Mouse (Mus musculus) midbrain, postnatal 0 days (tissue): Measurements from ENCODE around the gene Arhgap35. TPM values are rescaled to one million over a fixed set of nuclear protein-coding genes. Genes with fewer than 3 reads are reported as not detected.

ENCODE experiments used
- ATAC-seq: fragments of 200-750 bp; cut with Nextera tagmentation; 2 replicates; pipeline ENCODE4 v1.8.0; 2017; ENCODE audit warnings: moderate number of reproducible peaks, mild to moderate bottlenecking, moderate TSS enrichment, moderate library complexity; ENCODE audit not compliant: low FRiP score
- DNase-seq: peaks from one replicate; pipeline ENCODE4 v3.0.0-alpha.2; 2015; ENCODE audit warnings: low spot score
- H3K27ac ChIP-seq: fragments of 300-500 bp; sonication (generic); 2 replicates; pipeline ENCODE4 v1.5.1; 2014; ENCODE audit warnings: low read depth, mild to moderate bottlenecking, low read length, mixed read lengths
- H3K27me3 ChIP-seq: fragments of 300-500 bp; sonication (generic); 2 replicates; pipeline ENCODE4 v1.6.1; 2014; ENCODE audit warnings: low read length, control low read depth, mixed read lengths; ENCODE audit not compliant: insufficient read depth
- H3K36me3 ChIP-seq: fragments of 300-500 bp; sonication (generic); 2 replicates; pipeline ENCODE4 v1.6.1; 2014; ENCODE audit warnings: low read length, control low read depth, mixed read lengths; ENCODE audit not compliant: insufficient read depth
- H3K4me1 ChIP-seq: fragments of 300-500 bp; sonication (generic); 2 replicates; pipeline ENCODE4 v1.6.1; 2014; ENCODE audit warnings: mild to moderate bottlenecking, control low read depth, antibody characterized with exemption, low read length, mixed read lengths; ENCODE audit not compliant: insufficient read depth
- H3K4me2 ChIP-seq: fragments of 300-500 bp; sonication (generic); 2 replicates; pipeline ENCODE4 v1.6.1; 2014; ENCODE audit warnings: low read depth, mild to moderate bottlenecking, low read length, mixed read lengths; ENCODE audit not compliant: poor library complexity, severe bottlenecking
- H3K4me3 ChIP-seq: fragments of 300-500 bp; sonication (generic); 2 replicates; pipeline ENCODE4 v1.5.1; 2014; ENCODE audit warnings: low read depth, mild to moderate bottlenecking, low read length, moderate library complexity
- H3K9ac ChIP-seq: fragments of 300-500 bp; sonication (generic); replicated peaks from 2 replicates; pipeline ENCODE4 v1.6.1; 2014; ENCODE audit warnings: mild to moderate bottlenecking, low read length, moderate library complexity, mixed read lengths; ENCODE audit not compliant: poor library complexity, severe bottlenecking
- H3K9me3 ChIP-seq: fragments of 300-500 bp; sonication (generic); 2 replicates; pipeline ENCODE4 v1.6.1; 2016; ENCODE audit warnings: low read length, control low read depth
- CTCF ChIP-seq: IDR thresholded peaks from 2 replicates; pipeline ENCODE4 v1.5.1; 2016; ENCODE audit warnings: antibody characterized with exemption, mild to moderate bottlenecking
- WGBS: fragments of 180-500 bp; shearing (Covaris S2); extraction: QIAGEN DNeasy Blood & Tissue Kit; methylation state at CpG from one replicate; pipeline ENCODE4 v1.1.7; 2014; 5-methylcytosine and 5-hydroxymethylcytosine counted together
- polyA plus RNA-seq: library from polyadenylated mRNA; unstranded; fragments of >200 nt; fragmentation: Nextera tagmentation; extraction: Ambion mirVana; gene quantifications from 2 replicates; pipeline ENCODE4 v1.2.1, GENCODE M21; 2015
- total RNA-seq: library from RNA; depleted of rRNA; stranded (reverse); fragments of >200 nt; gene quantifications from 2 replicates; pipeline ENCODE4 v1.2.3, GENCODE M21; 2014

Gene Arhgap35
- total and polyA plus RNA-seq, 2 experiments from 2014 or later: 26.9 to 157 TPM

DNA sequence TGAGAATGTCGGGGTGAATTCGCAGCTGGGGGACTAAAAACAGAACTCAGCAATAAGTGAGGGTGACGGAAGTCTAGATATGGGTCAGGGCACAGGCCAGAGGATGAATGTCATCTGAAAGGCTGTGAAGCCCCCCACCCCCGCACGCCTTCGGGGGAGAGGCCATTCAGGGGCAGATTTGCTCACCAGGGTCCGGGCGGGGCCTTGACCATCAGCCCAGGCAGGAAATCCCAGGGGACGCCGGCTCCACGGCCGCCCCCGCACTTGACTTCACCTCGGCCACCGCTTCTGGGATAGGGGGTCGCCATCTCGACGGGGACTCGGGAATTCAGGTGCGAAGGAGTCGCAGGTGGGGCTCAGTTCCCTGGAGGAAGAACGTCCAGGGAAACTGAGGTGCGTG lies 139.5 kb downstream of the Arhgap35 start:
- Histone ChIP-seq H3K4me3 (peak overlapping the region; percentile 36), H3K27me3 (peaks cover 51% of the 10 kb centered on the region), H3K27ac (no peak overlapping the region), H3K4me1 (0 out of 2 replicates have a peak, but pooled peaks cover 11% of the 10 kb centered on the region), H3K9me3 (no peaks in the 10 kb centered on the region), H3K4me2 (peak overlapping the region; percentile 68), H3K9ac (no peak overlapping the region), H3K36me3 (no peaks in the 10 kb centered on the region)
- TF ChIP-seq CTCF: no peak
- DNase-seq (no peak), ATAC-seq (no peak)
- WGBS: 3% methylated on average over 14 of the region's 23 CpGs

DNA sequence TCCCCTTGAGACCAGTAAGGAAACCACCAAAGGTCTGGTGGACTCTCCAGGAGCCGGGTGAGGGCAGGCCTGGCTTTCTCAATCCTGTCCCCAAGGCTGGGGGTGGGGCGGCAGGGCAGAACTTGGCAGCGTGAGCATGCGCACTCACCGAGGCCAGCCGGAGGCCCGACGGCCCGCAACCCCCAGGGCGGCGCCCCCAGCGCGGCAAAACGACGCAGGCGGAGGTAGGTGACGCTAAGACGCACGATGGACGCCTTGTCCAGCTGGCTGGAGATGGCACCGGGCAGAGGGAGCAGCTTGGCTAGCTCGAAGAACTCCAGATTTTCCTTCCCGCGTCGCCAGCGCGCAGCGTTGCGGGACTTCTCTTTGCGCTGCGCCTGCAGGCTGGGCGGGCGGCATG lies 140.3 kb downstream of the Arhgap35 start:
- no peak for TF ChIP-seq CTCF
- Histone ChIP-seq H3K4me2 (peak overlapping the region; percentile 29), H3K4me1 (0 out of 2 replicates have a peak, but pooled peaks cover 11% of the 10 kb centered on the region), H3K4me3 (0 out of 2 replicates have a peak overlapping the region, but pooled peaks have one; percentile 16), H3K36me3 (no peaks in the 10 kb centered on the region), H3K9me3 (no peaks in the 10 kb centered on the region), H3K9ac (no peak overlapping the region), H3K27me3 (peaks cover 51% of the 10 kb centered on the region), H3K27ac (no peak overlapping the region)
- no peak for ATAC-seq
- DNase-seq: no peak
- WGBS: 6% methylated on average over 32 of the region's 33 CpGs

- no peak for ATAC-seq
- H3K4me2 ChIP-seq: no peak overlapping the region
- peaks cover 51% of the 10 kb centered on the region for H3K27me3 ChIP-seq
- H3K4me3 ChIP-seq: no peak overlapping the region
- no peak for DNase-seq
- H3K9ac ChIP-seq: no peak overlapping the region
- no peaks in the 10 kb centered on the region for H3K9me3 ChIP-seq
- H3K27ac ChIP-seq: no peak overlapping the region
- TF ChIP-seq CTCF: no peak
- 0 out of 2 replicates have a peak, but pooled peaks cover 11% of the 10 kb centered on the region for H3K4me1 ChIP-seq
- no peaks in the 10 kb centered on the region for H3K36me3 ChIP-seq
- WGBS: 68% methylated on average over 8 of the region's 8 CpGs
Measured at GRCm38 (mm10) chr7:16473847-16474246, 140.9 kb downstream of the Arhgap35 start.

- H3K27me3 ChIP-seq: peaks cover 49% of the 10 kb centered on the region
- no peak overlapping the region for H3K4me2 ChIP-seq
- H3K9ac ChIP-seq: no peak overlapping the region
- no peak overlapping the region for H3K27ac ChIP-seq
- 0 out of 2 replicates have a peak, but pooled peaks cover 11% of the 10 kb centered on the region for H3K4me1 ChIP-seq
- H3K4me3 ChIP-seq: no peak overlapping the region
- H3K9me3 ChIP-seq: no peaks in the 10 kb centered on the region
- DNase-seq (no peak), ATAC-seq (no peak)
- no peaks in the 10 kb centered on the region for H3K36me3 ChIP-seq
- no peak for TF ChIP-seq CTCF
- 6% methylated on average over 17 of the region's 17 CpGs for WGBS
Measured at GRCm38 (mm10) chr7:16472116-16472709, 142.6 kb downstream of the Arhgap35 start.

DNA sequence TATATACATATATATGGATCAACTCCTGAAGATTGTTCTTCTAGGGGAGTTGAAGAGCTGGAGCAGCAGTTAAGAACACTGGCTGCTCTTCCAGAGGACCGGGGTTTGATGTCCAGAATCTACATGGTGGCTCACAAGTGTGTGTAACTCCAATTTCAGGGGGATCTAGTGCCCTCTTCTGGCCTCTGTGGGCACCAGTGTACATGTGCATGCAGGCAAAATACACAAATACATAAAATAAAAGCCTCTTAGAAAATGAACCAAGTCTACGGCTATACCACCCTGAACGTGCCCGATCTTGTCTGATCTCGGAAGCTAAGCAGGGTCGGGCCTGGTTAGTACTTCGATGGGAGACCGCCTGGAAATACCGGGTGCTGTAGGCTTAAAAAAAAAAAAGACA lies 143.2 kb downstream of the Arhgap35 start:
- Histone ChIP-seq H3K9me3 (no peaks in the 10 kb centered on the region), H3K4me1 (0 out of 2 replicates have a peak, but pooled peaks cover 11% of the 10 kb centered on the region), H3K27ac (no peak overlapping the region), H3K9ac (no peak overlapping the region), H3K4me3 (no peak overlapping the region), H3K27me3 (peaks cover 43% of the 10 kb centered on the region), H3K4me2 (no peak overlapping the region), H3K36me3 (no peaks in the 10 kb centered on the region)
- 42% methylated on average over 9 of the region's 9 CpGs for WGBS
- TF ChIP-seq CTCF: peak; percentile 58
- ATAC-seq (no peak), DNase-seq (no peak)

- H3K4me3 ChIP-seq: no peak overlapping the region
- H3K9me3 ChIP-seq: no peaks in the 10 kb centered on the region
- 0 out of 2 replicates have a peak overlapping the region, but pooled peaks have one; percentile 13 for H3K9ac ChIP-seq
- 20% methylated on average over 5 of the region's 5 CpGs for WGBS
- DNase-seq: no peak
- no peak for ATAC-seq
- no peaks in the 10 kb centered on the region for H3K36me3 ChIP-seq
- no peaks in the 10 kb centered on the region for H3K4me1 ChIP-seq
- TF ChIP-seq CTCF: no peak
- no peak overlapping the region for H3K4me2 ChIP-seq
- peaks cover 13% of the 10 kb centered on the region for H3K27me3 ChIP-seq
- H3K27ac ChIP-seq: no peak overlapping the region
Measured at GRCm38 (mm10) chr7:16468115-16468514, 146.7 kb downstream of the Arhgap35 start.
